Comparison of ENCODE assay signal across 9 mouse cellular contexts in genomic region chr11:4747285-4747684, GRCm38 (mm10). TPM values are rescaled to one million over a fixed set of nuclear protein-coding genes. Genes with fewer than 3 reads are reported as not detected.
DNase-seq lines count a peak whose midpoint lies in the region; ATAC-seq lines count a peak whose summit lies in the region.
"Had no signal": no experiment of that assay in that cellular context is flagged by ENCODE, and none has a peak within 500 bp of the region (broad histone marks: within the 10 kb centered on the region; RNA-seq: fewer than 3 reads in every experiment).

No protein-coding gene starts in this region.

- under 1% methylated on average over 11 of the region's 12 CpGs for WGBS in kidney, embryonic 14.5 days
- 2% methylated on average over 12 of the region's 12 CpGs for WGBS in embryonic facial prominence, embryonic 11.5 days
- WGBS in intestine, embryonic 16.5 days = 2% methylated on average over 11 of the region's 12 CpGs
- WGBS in neural tube, embryonic 11.5 days = 1% methylated on average over 12 of the region's 12 CpGs

- peaks cover 10% of the 10 kb centered on the region; the same call in 1 of the 2 replicates for H3K4me1 ChIP-seq in kidney, embryonic 14.5 days (ENCODE audit: control insufficient read depth, insufficient read depth, low read length)
- H3K4me1 ChIP-seq in embryonic facial prominence, embryonic 11.5 days (ENCODE audit: control insufficient read depth, insufficient read depth, low read length) = peaks cover 11% of the 10 kb centered on the region
- H3K4me1 ChIP-seq in intestine, embryonic 16.5 days (ENCODE audit: control insufficient read depth, insufficient read depth, low read length) = peaks cover 12% of the 10 kb centered on the region
- H3K4me1 ChIP-seq in neural tube, embryonic 11.5 days (ENCODE audit: control insufficient read depth, insufficient read depth, low read length) = peaks cover 13% of the 10 kb centered on the region

- no peak for DNase-seq in kidney, adult 18-20 months
- DNase-seq in embryonic facial prominence, embryonic 11.5 days (ENCODE audit: low spot score) = no peak
- no peak for DNase-seq in neural tube, embryonic 11.5 days (ENCODE audit: low spot score)
- DNase-seq in right cerebral cortex, adult 18-20 months = no peak
- DNase-seq in retina, embryonic 14.5 days (ENCODE audit: low spot score) = no peak
- DNase-seq in adrenal gland, postnatal 25 days = no peak
- DNase-seq: thymus, adult 18-20 months had no signal

- no peak overlapping the region for H3K9ac ChIP-seq in kidney, embryonic 14.5 days (ENCODE audit: low read depth, low read length)
- no peak overlapping the region; the same call in 1 of the 2 replicates for H3K9ac ChIP-seq in embryonic facial prominence, embryonic 11.5 days (replicated peaks; ENCODE audit: low read length)
- no peak overlapping the region for H3K9ac ChIP-seq in intestine, embryonic 16.5 days (ENCODE audit: low read depth, low read length)
- peak overlapping the region; percentile 40 for H3K9ac ChIP-seq in neural tube, embryonic 11.5 days (ENCODE audit: low read length)

- peak overlapping the region; percentile 49 for H3K4me3 ChIP-seq in kidney, embryonic 14.5 days (ENCODE audit: low read length)
- H3K4me3 ChIP-seq in embryonic facial prominence, embryonic 11.5 days (ENCODE audit: low read depth, low read length) = peak overlapping the region; percentile 49
- H3K4me3 ChIP-seq in intestine, embryonic 16.5 days (ENCODE audit: low read length) = peak overlapping the region; percentile 52
- H3K4me3 ChIP-seq in neural tube, embryonic 11.5 days (ENCODE audit: low read depth, low read length) = peak overlapping the region; percentile 57

- H3K27me3 ChIP-seq in kidney, embryonic 14.5 days (ENCODE audit: control insufficient read depth, insufficient read depth, low read length) = peaks cover 69% of the 10 kb centered on the region
- peaks cover 65% of the 10 kb centered on the region for H3K27me3 ChIP-seq in embryonic facial prominence, embryonic 11.5 days (ENCODE audit: control insufficient read depth, insufficient read depth, low read length)
- peaks cover 65% of the 10 kb centered on the region for H3K27me3 ChIP-seq in intestine, embryonic 16.5 days (replicated peaks; ENCODE audit: control insufficient read depth, insufficient read depth, low read length)
- H3K27me3 ChIP-seq in neural tube, embryonic 11.5 days (ENCODE audit: control insufficient read depth, insufficient read depth, low read length) = peaks cover 62% of the 10 kb centered on the region

- peak overlapping the region; percentile 98 for H3K4me2 ChIP-seq in kidney, embryonic 14.5 days (replicated peaks; ENCODE audit: low read depth, low read length)
- peak overlapping the region; percentile 98 for H3K4me2 ChIP-seq in embryonic facial prominence, embryonic 11.5 days (ENCODE audit: low read depth, low read length)
- peak overlapping the region; percentile 93 for H3K4me2 ChIP-seq in intestine, embryonic 16.5 days (ENCODE audit: low read depth, low read length)
- peak overlapping the region; percentile 96 for H3K4me2 ChIP-seq in neural tube, embryonic 11.5 days (ENCODE audit: low read depth)

- ATAC-seq in kidney, embryonic 14.5 days (ENCODE audit: low FRiP score, low TSS enrichment) = no peak
- no peak for ATAC-seq in embryonic facial prominence, embryonic 11.5 days (replicated peaks; ENCODE audit: insufficient number of reproducible peaks, low FRiP score, low TSS enrichment, low read depth)
- ATAC-seq in intestine, embryonic 16.5 days = no peak
- no peak for ATAC-seq in neural tube, embryonic 11.5 days (ENCODE audit: insufficient read depth, low FRiP score, low TSS enrichment)

- H3K36me3 ChIP-seq in kidney, embryonic 14.5 days (ENCODE audit: control insufficient read depth, insufficient read depth, low read length) = no peaks in the 10 kb centered on the region
- no peaks in the 10 kb centered on the region for H3K36me3 ChIP-seq in embryonic facial prominence, embryonic 11.5 days (replicated peaks; ENCODE audit: control insufficient read depth, insufficient read depth, low read depth, low read length)
- H3K36me3 ChIP-seq in intestine, embryonic 16.5 days (ENCODE audit: control insufficient read depth, insufficient read depth, low read length) = no peaks in the 10 kb centered on the region
- no peaks in the 10 kb centered on the region for H3K36me3 ChIP-seq in neural tube, embryonic 11.5 days (ENCODE audit: control insufficient read depth, insufficient read depth, low read length)

- no peaks in the 10 kb centered on the region for H3K9me3 ChIP-seq in kidney, embryonic 14.5 days (ENCODE audit: control insufficient read depth, low read length)
- no peaks in the 10 kb centered on the region for H3K9me3 ChIP-seq in embryonic facial prominence, embryonic 11.5 days (replicated peaks; ENCODE audit: control insufficient read depth, low read length)
- H3K9me3 ChIP-seq in intestine, embryonic 16.5 days (ENCODE audit: control insufficient read depth, low read length) = no peaks in the 10 kb centered on the region
- no peaks in the 10 kb centered on the region for H3K9me3 ChIP-seq in neural tube, embryonic 11.5 days (ENCODE audit: control insufficient read depth, low read length)

- no peak overlapping the region for H3K27ac ChIP-seq in kidney, embryonic 14.5 days (ENCODE audit: low read depth, low read length)
- H3K27ac ChIP-seq in embryonic facial prominence, embryonic 11.5 days (replicated peaks; ENCODE audit: low read depth, low read length) = no peak overlapping the region
- no peak overlapping the region for H3K27ac ChIP-seq in intestine, embryonic 16.5 days (ENCODE audit: low read length)
- H3K27ac ChIP-seq in neural tube, embryonic 11.5 days (ENCODE audit: low read depth, low read length) = no peak overlapping the region

RNA-seq across cellular contexts. Expression of gene Cabp7, which starts 0.7 kb away (rescaled TPM):
- 0.13 TPM in 1 of 2 replicates, not detected in the other for polyA plus RNA-seq in kidney, embryonic 14.5 days (2014; fragmentation: Nextera tagmentation; extraction: Ambion mirVana)
- polyA plus RNA-seq in embryonic facial prominence, embryonic 11.5 days (2014; fragmentation: Nextera tagmentation; extraction: Ambion mirVana) = 0.28 and 0.43 TPM in 2 replicates
- 0.07 and 0.15 TPM in 2 replicates for polyA plus RNA-seq in intestine, embryonic 16.5 days (2015; fragmentation: Nextera tagmentation; extraction: Ambion mirVana)
- 2.6 and 3.4 TPM in 2 replicates for polyA plus RNA-seq in neural tube, embryonic 11.5 days (2014; fragmentation: Nextera tagmentation; extraction: Ambion mirVana)
- total RNA-seq in adrenal gland, postnatal 25 days (2021) = not detected in 2 replicates

RNA-seq across cellular contexts. Expression of gene Zmat5, which starts 42.8 kb away (rescaled TPM):
- 59.8 and 77.4 TPM in 2 replicates for polyA plus RNA-seq in kidney, embryonic 14.5 days (2014; fragmentation: Nextera tagmentation; extraction: Ambion mirVana)
- 66.4 and 66.6 TPM in 2 replicates for polyA plus RNA-seq in embryonic facial prominence, embryonic 11.5 days (2014; fragmentation: Nextera tagmentation; extraction: Ambion mirVana)
- polyA plus RNA-seq in intestine, embryonic 16.5 days (2015; fragmentation: Nextera tagmentation; extraction: Ambion mirVana) = 64.8 and 66.0 TPM in 2 replicates
- polyA plus RNA-seq in neural tube, embryonic 11.5 days (2014; fragmentation: Nextera tagmentation; extraction: Ambion mirVana) = 75.5 and 82.3 TPM in 2 replicates
- 53.1 and 55.3 TPM in 2 replicates for total RNA-seq in adrenal gland, postnatal 25 days (2021)

RNA-seq across cellular contexts. Expression of gene Uqcr10, which starts 43.1 kb away (rescaled TPM):
- polyA plus RNA-seq in kidney, embryonic 14.5 days (2014; fragmentation: Nextera tagmentation; extraction: Ambion mirVana) = 800 and 1,083 TPM in 2 replicates
- 564 and 590 TPM in 2 replicates for polyA plus RNA-seq in embryonic facial prominence, embryonic 11.5 days (2014; fragmentation: Nextera tagmentation; extraction: Ambion mirVana)
- polyA plus RNA-seq in intestine, embryonic 16.5 days (2015; fragmentation: Nextera tagmentation; extraction: Ambion mirVana) = 1,259 and 1,267 TPM in 2 replicates
- 505 and 528 TPM in 2 replicates for polyA plus RNA-seq in neural tube, embryonic 11.5 days (2014; fragmentation: Nextera tagmentation; extraction: Ambion mirVana)
- 790 and 849 TPM in 2 replicates for total RNA-seq in adrenal gland, postnatal 25 days (2021)
